Mouse (Mus musculus): Measurements from ENCODE around the gene Hccs. TPM values are rescaled to one million over a fixed set of nuclear protein-coding genes. Genes with fewer than 3 reads are reported as not detected.

The Hccs gene
- polyA plus RNA-seq, 1 experiment from 2014 or later: 41.5 TPM

Other genes with a start within 250 kb of the Hccs start
- 0.26 TPM in 1 of 2 replicates, not detected in the other for gene Amelx, start 133.2 kb downstream of the Hccs start, polyA plus RNA-seq (2016; fragmentation: Nextera tagmentation; extraction: Ambion mirVana)

All from limb, embryonic 12.5 days (tissue).